In the genomic region with DNA sequence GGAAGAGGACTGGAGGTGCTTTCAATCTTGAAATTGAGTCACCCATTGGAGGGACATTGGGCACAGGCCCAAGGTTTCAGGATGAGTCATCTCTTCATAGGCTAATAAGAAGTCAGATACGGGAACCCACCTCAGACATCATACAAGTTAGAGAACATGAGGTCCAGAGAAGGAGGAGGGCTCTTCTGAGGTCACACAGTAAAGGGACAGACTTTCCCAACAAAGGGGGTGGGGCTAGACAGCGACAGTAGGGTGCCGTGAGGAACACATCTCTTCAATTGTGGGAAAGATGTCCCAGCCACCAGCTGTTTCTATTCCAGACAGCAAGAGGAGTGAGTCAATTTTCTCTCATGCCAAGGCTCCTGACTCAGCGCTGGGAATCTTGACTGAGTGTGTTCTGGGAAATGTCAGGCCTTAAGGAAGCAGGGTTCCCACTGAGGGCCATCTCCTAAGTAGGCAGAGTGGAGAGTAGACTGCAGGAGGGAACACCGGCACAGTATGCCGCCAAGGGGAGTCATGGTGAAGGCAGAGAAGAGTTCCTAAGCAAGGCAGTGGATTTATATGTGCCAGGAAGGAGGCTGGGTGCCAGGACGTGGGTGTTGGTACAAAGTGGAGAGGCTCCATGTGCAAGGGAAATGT, we compare ENCODE assay signal across 8 mouse cellular contexts. TPM values are rescaled to one million over a fixed set of nuclear protein-coding genes. Genes with fewer than 3 reads are reported as not detected.
A peak's percentile ranks its signal among the peaks of the same experiment; 100 is the strongest.
DNase-seq lines count a peak whose midpoint lies in the region; ATAC-seq lines count a peak whose summit lies in the region.

No protein-coding gene starts in this region.

- intact Hi-C loops in left cerebral cortex, postnatal 10 days (cut with DNase I): no loop called here

- H3K36me3 ChIP-seq in hindbrain, embryonic 13.5 days: 0 out of 2 replicates have a peak, but pooled peaks cover 2% of the 10 kb centered on the region
- H3K36me3 ChIP-seq in hindbrain, embryonic 14.5 days (replicated peaks; ENCODE audit: control insufficient read depth, insufficient read depth): no peaks in the 10 kb centered on the region
- H3K36me3 ChIP-seq in heart, embryonic 15.5 days: no peaks in the 10 kb centered on the region

- no peak overlapping the region for H3K4me3 ChIP-seq in hindbrain, embryonic 13.5 days
- H3K4me3 ChIP-seq in hindbrain, embryonic 14.5 days (replicated peaks; ENCODE audit: low read length): no peak overlapping the region
- no peak overlapping the region; the same call in 1 of the 2 replicates for H3K4me3 ChIP-seq in heart, embryonic 15.5 days

- peaks cover 40% of the 10 kb centered on the region for H3K4me1 ChIP-seq in hindbrain, embryonic 13.5 days (replicated peaks)
- H3K4me1 ChIP-seq in hindbrain, embryonic 14.5 days (replicated peaks; ENCODE audit: control insufficient read depth, insufficient read depth, low read length): peaks cover 24% of the 10 kb centered on the region
- peaks cover 32% of the 10 kb centered on the region for H3K4me1 ChIP-seq in heart, embryonic 15.5 days (replicated peaks)

- no peaks in the 10 kb centered on the region for H3K9me3 ChIP-seq in hindbrain, embryonic 13.5 days
- no peaks in the 10 kb centered on the region for H3K9me3 ChIP-seq in hindbrain, embryonic 14.5 days (ENCODE audit: control insufficient read depth, low read length)
- H3K9me3 ChIP-seq in heart, embryonic 15.5 days (replicated peaks): no peaks in the 10 kb centered on the region

- no peaks in the 10 kb centered on the region for H3K27me3 ChIP-seq in hindbrain, embryonic 13.5 days
- no peaks in the 10 kb centered on the region for H3K27me3 ChIP-seq in hindbrain, embryonic 14.5 days (ENCODE audit: control insufficient read depth, insufficient read depth, low read length)
- no peaks in the 10 kb centered on the region for H3K27me3 ChIP-seq in heart, embryonic 15.5 days

- ATAC-seq in hindbrain, embryonic 13.5 days (ENCODE audit: low FRiP score): no peak
- ATAC-seq in hindbrain, embryonic 14.5 days (ENCODE audit: low FRiP score): no peak
- no peak for ATAC-seq in heart, embryonic 15.5 days (replicated peaks; ENCODE audit: insufficient number of reproducible peaks, insufficient read depth, low FRiP score, low read depth)

- peak overlapping the region; percentile 90 for H3K27ac ChIP-seq in hindbrain, embryonic 13.5 days
- H3K27ac ChIP-seq in hindbrain, embryonic 14.5 days: no peak overlapping the region
- peak overlapping the region; percentile 34; the same call in 1 of the 2 replicates for H3K27ac ChIP-seq in heart, embryonic 15.5 days

- no peak overlapping the region for H3K9ac ChIP-seq in hindbrain, embryonic 13.5 days
- no peak overlapping the region for H3K9ac ChIP-seq in hindbrain, embryonic 14.5 days
- H3K9ac ChIP-seq in heart, embryonic 15.5 days: no peak overlapping the region

- no peak overlapping the region for H3K4me2 ChIP-seq in hindbrain, embryonic 13.5 days
- no peak overlapping the region for H3K4me2 ChIP-seq in hindbrain, embryonic 14.5 days (replicated peaks)
- H3K4me2 ChIP-seq in heart, embryonic 15.5 days: peak overlapping the region; percentile 75; the same call in 1 of the 2 replicates

- DNase-seq in hindbrain, embryonic 14.5 days (ENCODE audit: low spot score): no peak
- peak; percentile 94 for DNase-seq in adrenal gland, adult 8-10 months
- peak; percentile 55 to 59 for DNase-seq in left cerebral cortex, postnatal 10 days (ENCODE audit: extremely low spot score in 1 of 2, low spot score in 2 of 2)
- DNase-seq in retina, embryonic 14.5 days (ENCODE audit: low spot score): peak; percentile 16
- DNase-seq in embryo, embryonic 11 days: no peak
- DNase-seq in cerebellum, adult 11 months: no peak

- 74% methylated on average over 7 of the region's 7 CpGs for WGBS in hindbrain, embryonic 13.5 days
- WGBS in hindbrain, embryonic 14.5 days: 73% methylated on average over 7 of the region's 7 CpGs
- WGBS in heart, embryonic 15.5 days: 63% methylated on average over 7 of the region's 7 CpGs

RNA-seq across cellular contexts. Expression of gene Coq8b, which starts 1.0 kb away (rescaled TPM):
- 23.8 and 24.9 TPM in 2 replicates for polyA plus RNA-seq in hindbrain, embryonic 13.5 days (2015; fragmentation: Nextera tagmentation; extraction: Ambion mirVana)
- polyA plus RNA-seq in hindbrain, embryonic 14.5 days (2014; fragmentation: Nextera tagmentation; extraction: Ambion mirVana): 17.4 and 17.8 TPM in 2 replicates
- total RNA-seq in adrenal gland, adult 8-10 months (2022): 10 to 100 TPM; 42.5 to 85.7 (median 61.0) TPM
- polyA plus RNA-seq in heart, embryonic 15.5 days (2015; fragmentation: Nextera tagmentation; extraction: Ambion mirVana): 13.9 and 14.7 TPM in 2 replicates
- total RNA-seq in left cerebral cortex, postnatal 10 days (2021): 10 to 100 TPM; 28.3 TPM

RNA-seq across cellular contexts. Expression of gene Itpkc, which starts 3.4 kb away (rescaled TPM):
- 6.1 and 6.5 TPM in 2 replicates for polyA plus RNA-seq in hindbrain, embryonic 13.5 days (2015; fragmentation: Nextera tagmentation; extraction: Ambion mirVana)
- 6.5 and 8.7 TPM in 2 replicates for polyA plus RNA-seq in hindbrain, embryonic 14.5 days (2014; fragmentation: Nextera tagmentation; extraction: Ambion mirVana)
- 10 to 100 TPM; 15.5 to 17.2 (median 16.2) TPM for total RNA-seq in adrenal gland, adult 8-10 months (2022)
- 2.4 and 2.8 TPM in 2 replicates for polyA plus RNA-seq in heart, embryonic 15.5 days (2015; fragmentation: Nextera tagmentation; extraction: Ambion mirVana)
- 1 to 10 TPM; 7.6 to 8.7 TPM for total RNA-seq in left cerebral cortex, postnatal 10 days (2021)

RNA-seq across cellular contexts. Expression of gene Numbl, which starts 26.4 kb away (rescaled TPM):
- 48.4 and 49.6 TPM in 2 replicates for polyA plus RNA-seq in hindbrain, embryonic 13.5 days (2015; fragmentation: Nextera tagmentation; extraction: Ambion mirVana)
- 36.2 and 39.2 TPM in 2 replicates for polyA plus RNA-seq in hindbrain, embryonic 14.5 days (2014; fragmentation: Nextera tagmentation; extraction: Ambion mirVana)
- 10 to 100 TPM in 3 of 4 experiments, 1 to 10 TPM in 1; 8.9 to 16.2 (median 14.1) TPM for total RNA-seq in adrenal gland, adult 8-10 months (2022)
- polyA plus RNA-seq in heart, embryonic 15.5 days (2015; fragmentation: Nextera tagmentation; extraction: Ambion mirVana): 9.2 and 13.8 TPM in 2 replicates
- total RNA-seq in left cerebral cortex, postnatal 10 days (2021): 100 to 1,000 TPM; 117 to 126 TPM

RNA-seq across cellular contexts. Expression of gene Snrpa, which starts 35.7 kb away (rescaled TPM):
- 208 and 211 TPM in 2 replicates for polyA plus RNA-seq in hindbrain, embryonic 13.5 days (2015; fragmentation: Nextera tagmentation; extraction: Ambion mirVana)
- polyA plus RNA-seq in hindbrain, embryonic 14.5 days (2014; fragmentation: Nextera tagmentation; extraction: Ambion mirVana): 192 and 195 TPM in 2 replicates
- 10 to 100 TPM; 77.5 to 97.0 (median 85.2) TPM for total RNA-seq in adrenal gland, adult 8-10 months (2022)
- 111 and 166 TPM in 2 replicates for polyA plus RNA-seq in heart, embryonic 15.5 days (2015; fragmentation: Nextera tagmentation; extraction: Ambion mirVana)
- 10 to 100 TPM; 83.9 to 84.3 TPM for total RNA-seq in left cerebral cortex, postnatal 10 days (2021)

RNA-seq across cellular contexts. Expression of gene BC024978, which starts 36.2 kb away (rescaled TPM):
- polyA plus RNA-seq in hindbrain, embryonic 13.5 days (2015; fragmentation: Nextera tagmentation; extraction: Ambion mirVana): 3.5 and 4.5 TPM in 2 replicates
- 3.4 and 3.5 TPM in 2 replicates for polyA plus RNA-seq in hindbrain, embryonic 14.5 days (2014; fragmentation: Nextera tagmentation; extraction: Ambion mirVana)
- total RNA-seq in adrenal gland, adult 8-10 months (2022): 10 to 100 TPM; 24.7 to 29.3 (median 27.4) TPM
- polyA plus RNA-seq in heart, embryonic 15.5 days (2015; fragmentation: Nextera tagmentation; extraction: Ambion mirVana): 2.6 and 3.1 TPM in 2 replicates
- 10 to 100 TPM; 19.7 to 21.5 TPM for total RNA-seq in left cerebral cortex, postnatal 10 days (2021)

Comparison
In these comparisons a context has a peak if more than half of its experiments do, and no peak if none do; other contexts are left out.
1. DNase-seq: peak in adrenal gland, adult 8-10 months (single experiment), left cerebral cortex, postnatal 10 days (2 of 2) and retina, embryonic 14.5 days (single experiment); none in hindbrain, embryonic 14.5 days (single experiment), embryo, embryonic 11 days (single experiment) and cerebellum, adult 11 months (single experiment).